Mouse (Mus musculus) hindbrain, embryonic 12.5 days (tissue): ENCODE data around the gene Prrx2. TPM values are rescaled to one million over a fixed set of nuclear protein-coding genes. Genes with fewer than 3 reads are reported as not detected.

Experiments used
- polyA plus RNA-seq: library from polyadenylated mRNA; unstranded; fragments of >200 nt; fragmentation: Nextera tagmentation; extraction: Ambion mirVana; gene quantifications from 2 replicates; pipeline ENCODE4 v1.2.1, GENCODE M21; 2016

The Prrx2 gene
- polyA plus RNA-seq, 1 experiment from 2014 or later = 38.8 TPM

Other genes with a start within 250 kb of the Prrx2 start
- 0.45 and 0.89 TPM in 2 replicates for gene Cstad, start 239.9 kb upstream of the Prrx2 start, polyA plus RNA-seq
- gene 1700001O22Rik, start 31.3 kb upstream of the Prrx2 start, polyA plus RNA-seq = 1.9 and 2.2 TPM in 2 replicates
- 97.2 and 102 TPM in 2 replicates for gene Ntmt1, start 27.1 kb upstream of the Prrx2 start, polyA plus RNA-seq
- 38.9 and 40.6 TPM in 2 replicates for gene Asb6, start 4.6 kb upstream of the Prrx2 start, polyA plus RNA-seq
- 4.7 and 7.1 TPM in 2 replicates for gene Ptges, start 94.9 kb downstream of the Prrx2 start, polyA plus RNA-seq
- gene Tor1b, start 118.0 kb downstream of the Prrx2 start, polyA plus RNA-seq = 22.9 and 23.2 TPM in 2 replicates
- gene Tor1a, start 133.0 kb downstream of the Prrx2 start, polyA plus RNA-seq = 77.1 and 77.7 TPM in 2 replicates
- gene BC005624, start 147.2 kb downstream of the Prrx2 start, polyA plus RNA-seq = 75.2 and 75.4 TPM in 2 replicates
- 35.0 and 37.9 TPM in 2 replicates for gene Usp20, start 147.3 kb downstream of the Prrx2 start, polyA plus RNA-seq